Mouse (Mus musculus): Measurements from ENCODE around the gene Foxo6. TPM values are rescaled to one million over a fixed set of nuclear protein-coding genes. Genes with fewer than 3 reads are reported as not detected.

The Foxo6 gene
- polyA plus RNA-seq, 1 experiment from 2014 or later, result 0.13 TPM

GRCm38 (mm10) chr4:120313309-120313708 is 26.2 kb upstream of the Foxo6 start:
- Histone ChIP-seq H3K27ac (ENCODE audit: low read length) (no peak overlapping the region), H3K9ac (replicated peaks; ENCODE audit: low read depth) (no peak overlapping the region), H3K4me2 (replicated peaks; ENCODE audit: low read depth, low read length) (no peak overlapping the region), H3K27me3 (replicated peaks; ENCODE audit: insufficient read depth, low read length) (no peaks in the 10 kb centered on the region), H3K4me3 (ENCODE audit: low read depth, low read length) (no peak overlapping the region), H3K4me1 (ENCODE audit: insufficient read depth, low read depth, low read length) (no peaks in the 10 kb centered on the region), H3K9me3 (ENCODE audit: low read length) (no peaks in the 10 kb centered on the region), H3K36me3 (ENCODE audit: insufficient read depth, low read length) (no peaks in the 10 kb centered on the region)
- DNase-seq (ENCODE audit: low spot score), result no peak
- no peak for TF ChIP-seq EP300 (IDR thresholded peaks at IDR 0.05)
- no peak for TF ChIP-seq CTCF (IDR thresholded peaks at IDR 0.05)
- WGBS, result 74% methylated on average over 5 of the region's 5 CpGs
- ATAC-seq, result no peak

- no peaks in the 10 kb centered on the region for H3K27me3 ChIP-seq (replicated peaks; ENCODE audit: insufficient read depth, low read length)
- no peak overlapping the region for H3K9ac ChIP-seq (replicated peaks; ENCODE audit: low read depth)
- no peak overlapping the region for H3K27ac ChIP-seq (ENCODE audit: low read length)
- no peak overlapping the region for H3K4me3 ChIP-seq (ENCODE audit: low read depth, low read length)
- H3K4me2 ChIP-seq (replicated peaks; ENCODE audit: low read depth, low read length), result no peak overlapping the region
- DNase-seq (ENCODE audit: low spot score), result no peak
- no peaks in the 10 kb centered on the region for H3K36me3 ChIP-seq (ENCODE audit: insufficient read depth, low read length)
- H3K4me1 ChIP-seq (ENCODE audit: insufficient read depth, low read depth, low read length), result no peaks in the 10 kb centered on the region
- TF ChIP-seq EP300 (IDR thresholded peaks at IDR 0.05), result no peak
- no peak for TF ChIP-seq CTCF (IDR thresholded peaks at IDR 0.05)
- ATAC-seq, result no peak
- 12% methylated on average over 9 of the region's 9 CpGs for WGBS
- H3K9me3 ChIP-seq (ENCODE audit: low read length), result no peaks in the 10 kb centered on the region
These were observed 17.4 kb upstream of the Foxo6 start for GRCm38 (mm10) chr4:120304580-120304979.

DNA sequence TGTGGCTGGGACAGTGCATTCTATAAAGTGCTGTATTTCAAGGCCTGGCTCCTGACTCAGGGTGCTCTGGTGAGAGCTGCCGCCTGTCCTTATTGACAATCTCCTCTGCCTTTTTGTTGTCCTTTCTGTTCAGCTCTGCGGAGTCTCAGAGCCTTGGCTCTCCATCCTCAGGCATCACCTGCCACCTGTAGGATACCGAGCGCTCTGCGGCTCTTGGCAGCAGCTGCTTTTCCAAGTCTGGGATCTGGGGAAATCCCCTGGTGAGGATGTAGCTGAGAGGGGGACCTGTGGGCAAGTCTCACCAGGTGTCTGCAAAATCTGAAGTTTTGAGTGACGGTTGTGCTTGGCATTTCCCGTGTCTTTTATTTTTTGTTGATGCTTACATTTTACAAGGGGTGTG is 12.1 kb upstream of the Foxo6 start:
- H3K36me3 ChIP-seq (ENCODE audit: insufficient read depth, low read length), result no peaks in the 10 kb centered on the region
- TF ChIP-seq EP300 (IDR thresholded peaks at IDR 0.05) (no peak), CTCF (IDR thresholded peaks at IDR 0.05) (peak; percentile 56)
- H3K4me1 ChIP-seq (ENCODE audit: insufficient read depth, low read depth, low read length), result no peaks in the 10 kb centered on the region
- ATAC-seq (no peak; the same call in 1 of the 2 replicates), DNase-seq (ENCODE audit: low spot score) (peak; percentile 39)
- H3K9me3 ChIP-seq (ENCODE audit: low read length), result no peaks in the 10 kb centered on the region
- H3K9ac ChIP-seq (replicated peaks; ENCODE audit: low read depth), result no peak overlapping the region
- WGBS, result 42% methylated on average over 7 of the region's 7 CpGs
- H3K27ac ChIP-seq (ENCODE audit: low read length), result no peak overlapping the region
- H3K27me3 ChIP-seq (replicated peaks; ENCODE audit: insufficient read depth, low read length), result no peaks in the 10 kb centered on the region
- H3K4me3 ChIP-seq (ENCODE audit: low read depth, low read length), result no peak overlapping the region
- H3K4me2 ChIP-seq (replicated peaks; ENCODE audit: low read depth, low read length), result no peak overlapping the region

- H3K9me3 ChIP-seq (ENCODE audit: low read length), result no peaks in the 10 kb centered on the region
- peaks cover 8% of the 10 kb centered on the region; the same call in 1 of the 2 replicates for H3K4me1 ChIP-seq (ENCODE audit: insufficient read depth, low read depth, low read length)
- no peak for TF ChIP-seq EP300 (IDR thresholded peaks at IDR 0.05)
- H3K9ac ChIP-seq (replicated peaks; ENCODE audit: low read depth), result no peak overlapping the region
- WGBS, result 59% methylated on average over 11 of the region's 11 CpGs
- no peak overlapping the region for H3K4me3 ChIP-seq (ENCODE audit: low read depth, low read length)
- ATAC-seq, result no peak
- no peak overlapping the region for H3K27ac ChIP-seq (ENCODE audit: low read length)
- no peak overlapping the region for H3K4me2 ChIP-seq (replicated peaks; ENCODE audit: low read depth, low read length)
- no peaks in the 10 kb centered on the region for H3K36me3 ChIP-seq (ENCODE audit: insufficient read depth, low read length)
- peaks cover 4% of the 10 kb centered on the region; the same call in 1 of the 2 replicates for H3K27me3 ChIP-seq (replicated peaks; ENCODE audit: insufficient read depth, low read length)
- peak; percentile 26 for DNase-seq (ENCODE audit: low spot score)
These were observed 4.1 kb upstream of the Foxo6 start for GRCm38 (mm10) chr4:120291106-120291822.

DNA sequence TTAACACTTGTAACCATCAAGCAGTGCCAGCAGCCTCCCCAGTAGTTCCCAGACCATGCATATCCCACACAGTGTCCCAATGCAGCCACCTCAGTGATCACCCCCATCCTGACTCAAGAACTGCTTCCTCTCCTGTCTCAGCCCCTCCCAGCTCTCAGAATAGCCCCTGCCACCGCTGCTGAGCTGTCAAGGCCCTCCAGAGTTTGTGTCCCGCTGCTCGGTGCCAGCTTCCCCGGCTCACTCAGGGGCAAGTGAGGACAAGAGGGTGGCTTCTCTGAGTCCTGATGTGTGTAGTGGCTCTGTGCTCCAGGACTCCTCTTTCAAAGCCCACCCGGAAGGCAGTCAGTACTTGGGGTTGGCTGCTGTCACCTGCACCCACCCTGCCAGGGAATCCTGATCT is 3.3 kb upstream of the Foxo6 start:
- H3K27me3 ChIP-seq (replicated peaks; ENCODE audit: insufficient read depth, low read length), result peaks cover 11% of the 10 kb centered on the region; the same call in 1 of the 2 replicates
- H3K4me1 ChIP-seq (ENCODE audit: insufficient read depth, low read depth, low read length), result peaks cover 8% of the 10 kb centered on the region; the same call in 1 of the 2 replicates
- H3K4me3 ChIP-seq (ENCODE audit: low read depth, low read length), result no peak overlapping the region
- no peak overlapping the region for H3K4me2 ChIP-seq (replicated peaks; ENCODE audit: low read depth, low read length)
- no peak overlapping the region for H3K9ac ChIP-seq (replicated peaks; ENCODE audit: low read depth)
- no peaks in the 10 kb centered on the region for H3K9me3 ChIP-seq (ENCODE audit: low read length)
- no peak for TF ChIP-seq CTCF (IDR thresholded peaks at IDR 0.05)
- no peak for TF ChIP-seq EP300 (IDR thresholded peaks at IDR 0.05)
- WGBS, result 25% methylated on average over 5 of the region's 5 CpGs
- DNase-seq (ENCODE audit: low spot score), result peak; percentile 5
- H3K36me3 ChIP-seq (ENCODE audit: insufficient read depth, low read length), result no peaks in the 10 kb centered on the region
- no peak overlapping the region for H3K27ac ChIP-seq (ENCODE audit: low read length)
- ATAC-seq, result no peak

DNA sequence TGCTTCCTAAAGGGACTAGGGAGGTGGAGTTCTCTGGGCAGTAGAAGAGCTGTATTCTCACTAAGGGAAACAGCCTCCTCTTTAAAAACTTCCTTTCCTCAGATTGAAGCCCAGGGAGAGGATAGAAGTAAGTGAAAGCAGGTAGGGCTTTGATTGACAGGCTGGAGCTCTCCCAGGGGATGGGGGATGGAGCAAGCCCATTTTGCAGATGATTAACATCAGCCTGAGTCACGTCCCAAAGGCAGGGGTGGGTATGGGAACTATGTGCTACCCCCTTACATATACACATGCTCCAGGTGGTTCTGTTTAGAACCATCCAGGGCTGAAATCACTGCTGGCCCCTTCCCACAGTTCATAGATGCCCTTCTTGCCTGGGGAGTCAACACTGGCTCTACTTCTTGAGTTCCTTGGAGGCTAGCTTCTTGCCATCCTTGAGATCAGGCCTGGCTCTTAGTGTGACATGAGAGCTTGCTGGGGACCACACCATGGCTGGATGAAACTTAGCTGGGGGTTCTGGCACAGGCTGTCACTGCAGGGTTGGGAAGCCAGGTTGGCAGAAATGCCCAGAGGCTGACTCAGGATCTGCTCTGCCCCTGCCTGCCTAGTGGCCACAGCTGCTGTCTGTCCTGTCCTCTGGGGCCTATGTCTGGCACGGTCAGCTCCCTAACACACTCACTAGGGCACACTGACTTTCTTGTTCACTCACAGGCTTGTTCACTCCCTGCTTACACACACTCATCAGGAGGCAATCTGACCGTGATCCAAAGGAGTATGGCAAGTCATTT is 2.2 kb upstream of the Foxo6 start:
- no peak overlapping the region for H3K4me3 ChIP-seq (ENCODE audit: low read depth, low read length)
- no peak overlapping the region for H3K4me2 ChIP-seq (replicated peaks; ENCODE audit: low read depth, low read length)
- H3K9me3 ChIP-seq (ENCODE audit: low read length), result no peaks in the 10 kb centered on the region
- 56% methylated on average over 3 of the region's 3 CpGs for WGBS
- TF ChIP-seq EP300 (IDR thresholded peaks at IDR 0.05) (no peak), CTCF (IDR thresholded peaks at IDR 0.05) (no peak)
- H3K36me3 ChIP-seq (ENCODE audit: insufficient read depth, low read length), result no peaks in the 10 kb centered on the region
- peaks cover 11% of the 10 kb centered on the region; the same call in 1 of the 2 replicates for H3K27me3 ChIP-seq (replicated peaks; ENCODE audit: insufficient read depth, low read length)
- no peak overlapping the region for H3K9ac ChIP-seq (replicated peaks; ENCODE audit: low read depth)
- ATAC-seq (no peak), DNase-seq (ENCODE audit: low spot score) (no peak)
- no peak overlapping the region for H3K27ac ChIP-seq (ENCODE audit: low read length)
- H3K4me1 ChIP-seq (ENCODE audit: insufficient read depth, low read depth, low read length), result peaks cover 8% of the 10 kb centered on the region; the same call in 1 of the 2 replicates
